Mouse (Mus musculus) testis, adult 2 months (tissue): ENCODE results near the gene Atxn2.

Source experiments
- CTCF ChIP-seq: fragments of 200-500 bp; IDR thresholded peaks from 2 replicates; pipeline ENCODE4 v1.5.1; 2012; ENCODE audit warnings: low read depth, mild to moderate bottlenecking, inconsistent platforms, low read length, moderate library complexity; ENCODE audit not compliant: control insufficient read depth, insufficient read depth, insufficient replicate concordance
- POLR2A ChIP-seq: fragments of 200-500 bp; IDR thresholded peaks from 2 replicates; pipeline ENCODE4 v1.6.1; 2012; ENCODE audit warnings: low read depth, mild to moderate bottlenecking, inconsistent platforms, low read length, moderate library complexity; ENCODE audit not compliant: control insufficient read depth

GRCm38 (mm10) chr5:121820657-121821056 is 109.5 kb downstream of the Atxn2 start:
- TF ChIP-seq CTCF (no peak), POLR2A (no peak)
